Mouse (Mus musculus): ENCODE results near the gene Gm4177. TPM values are rescaled to one million over a fixed set of nuclear protein-coding genes. Genes with fewer than 3 reads are reported as not detected.

Gm4177 gene
- polyA plus RNA-seq (2015; fragmentation: Nextera tagmentation; extraction: Ambion mirVana) = not detected in 2 replicates

DNA sequence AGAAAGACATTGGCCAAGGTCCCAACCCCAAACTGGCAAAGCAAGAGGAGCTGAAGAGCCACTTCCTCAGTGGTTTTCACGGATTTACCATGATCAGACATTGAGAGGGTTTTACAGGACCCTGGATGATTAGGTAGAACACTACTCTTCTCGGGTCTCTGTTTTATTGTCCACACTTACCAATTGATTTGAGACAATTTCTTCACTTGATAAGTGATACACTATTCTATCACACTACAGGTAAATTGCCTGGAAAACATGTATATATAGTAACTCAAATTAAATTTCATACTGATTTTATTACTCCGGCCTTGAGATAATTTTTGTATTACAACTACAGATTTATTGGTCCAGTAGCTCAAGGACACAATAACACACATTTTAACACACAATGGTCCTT lies at the start of gene Gm4177:
TSS of gene Gm4177 (minus strand) at position 101 of the 400 bp plus-strand sequence.

DNA sequence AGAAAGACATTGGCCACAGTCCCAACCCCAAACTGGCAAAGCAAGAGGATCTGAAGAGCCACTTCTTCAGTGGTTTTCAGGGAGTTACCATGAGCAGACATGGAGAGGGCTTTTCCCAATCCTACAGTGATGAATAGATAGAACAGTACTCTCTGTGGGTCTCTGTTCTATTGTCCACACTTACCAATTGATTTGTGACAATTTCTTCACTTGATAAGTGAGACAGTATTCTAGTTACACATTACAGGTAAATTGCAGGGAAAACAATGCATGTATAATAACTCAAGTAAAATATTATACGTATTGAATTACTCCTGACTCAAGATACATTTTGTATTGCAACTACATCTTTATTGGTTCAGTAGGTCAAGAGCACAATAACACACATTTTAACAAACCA lies 47.6 kb upstream of the Gm4177 start, which contains the start of gene Gm5725:
TSS of gene Gm5725 (minus strand) at position 101 of the 400 bp plus-strand sequence.

DNA sequence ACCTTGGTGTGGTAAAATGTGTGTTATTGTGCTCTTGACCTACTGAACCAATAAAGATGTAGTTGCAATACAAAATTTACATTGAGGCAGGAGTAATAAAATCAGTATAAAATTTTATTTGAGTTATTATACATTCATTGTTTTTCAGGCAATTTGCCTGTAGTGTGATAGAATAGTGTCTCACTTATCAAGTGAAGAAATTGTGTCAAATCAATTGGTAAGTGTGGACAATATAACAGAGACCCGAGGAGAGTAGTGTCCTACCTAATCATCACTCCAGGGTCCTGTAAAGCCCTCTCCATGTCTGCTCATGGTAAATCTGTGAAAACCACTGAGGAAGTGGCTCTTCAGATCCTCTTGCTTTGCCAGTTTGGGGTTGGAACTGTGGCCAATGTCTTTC lies 35.5 kb upstream of the Gm4177 start, which contains the start of gene Vmn1r135:
TSS of gene Vmn1r135 (plus strand) at position 301 of the 400 bp plus-strand sequence.

DNA sequence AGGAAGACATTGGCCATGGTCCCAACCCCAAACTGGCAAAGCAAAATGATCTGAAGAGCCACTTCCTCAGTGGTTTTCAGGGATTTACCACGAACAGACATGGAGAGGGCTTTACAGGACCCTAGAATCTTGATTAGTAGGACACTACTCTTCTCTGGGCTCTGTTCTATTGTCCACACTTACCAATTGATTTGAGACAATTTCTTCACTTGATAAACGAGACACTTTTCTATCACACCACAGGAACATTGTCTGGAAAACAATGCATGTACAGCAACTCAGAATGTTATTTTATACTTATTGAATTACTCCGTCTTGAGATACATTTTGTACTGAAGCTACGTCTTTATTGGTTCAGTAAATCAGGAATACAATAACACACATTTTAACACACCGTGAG lies 35.2 kb downstream of the Gm4177 start, which contains the start of gene Gm4175:
TSS of gene Gm4175 (minus strand) at position 101 of the 400 bp plus-strand sequence.

Other genes starting within 250 kb of the Gm4177 start
- not detected in 2 replicates for gene Vmn1r132, start 182.6 kb downstream of the Gm4177 start, polyA plus RNA-seq (2015; fragmentation: Nextera tagmentation; extraction: Ambion mirVana)
- gene Gm4175, start 35.3 kb downstream of the Gm4177 start, polyA plus RNA-seq (2015; fragmentation: Nextera tagmentation; extraction: Ambion mirVana) = not detected in 2 replicates
- not detected in 2 replicates for gene Vmn1r135, start 35.6 kb upstream of the Gm4177 start, polyA plus RNA-seq (2015; fragmentation: Nextera tagmentation; extraction: Ambion mirVana)
- not detected in 2 replicates for gene Gm5725, start 47.5 kb upstream of the Gm4177 start, polyA plus RNA-seq (2015; fragmentation: Nextera tagmentation; extraction: Ambion mirVana)
- gene Gm5891, start 124.6 kb upstream of the Gm4177 start, polyA plus RNA-seq (2015; fragmentation: Nextera tagmentation; extraction: Ambion mirVana) = not detected in 2 replicates
- gene Vmn1r137, start 197.9 kb upstream of the Gm4177 start, polyA plus RNA-seq (2015; fragmentation: Nextera tagmentation; extraction: Ambion mirVana) = not detected in 2 replicates
- gene Vmn1r138, start 232.2 kb upstream of the Gm4177 start, polyA plus RNA-seq (2015; fragmentation: Nextera tagmentation; extraction: Ambion mirVana) = not detected in 2 replicates